Mouse (Mus musculus): ENCODE results near the gene Oscp1.

GRCm38 (mm10) chr4:126119051-126119450, 60.7 kb downstream of the Oscp1 start:
- TF ChIP-seq CTCF (IDR thresholded peaks at IDR 0.05; ENCODE audit: low read depth): no peak
- TF ChIP-seq EP300 (IDR thresholded peaks at IDR 0.05; ENCODE audit: low read depth): no peak
